Mouse (Mus musculus): Measurements from ENCODE around the gene Pes1.
A peak's percentile ranks its signal among the peaks of the same experiment; 100 is the strongest.

DNA sequence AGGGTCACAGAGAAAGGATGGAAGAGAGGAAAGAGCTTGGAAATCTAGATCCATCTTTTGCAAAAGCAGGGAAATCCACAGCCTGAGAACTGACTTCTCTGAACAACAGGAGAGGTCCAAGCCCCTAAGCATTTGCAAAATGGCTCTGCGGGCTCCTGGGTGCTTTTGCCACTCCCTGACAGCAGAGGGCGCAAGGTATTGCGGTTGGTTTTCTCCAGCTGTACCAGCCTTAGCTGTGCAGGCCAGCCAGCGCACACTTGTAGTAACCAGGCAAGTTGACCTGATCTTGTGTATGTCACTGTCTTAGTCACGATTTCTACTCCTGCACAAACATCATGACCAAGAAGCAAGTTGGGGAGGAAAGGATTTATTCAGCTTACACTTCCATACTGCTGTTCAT is 37.8 kb downstream of the Pes1 start:
- peak; percentile 84 for TF ChIP-seq CTCF (IDR thresholded peaks at IDR 0.05; ENCODE audit: extremely low read depth, insufficient read length, insufficient replicate concordance, low read depth, low read length)
- TF ChIP-seq POLR2A (IDR thresholded peaks at IDR 0.05; ENCODE audit: low read depth, low read length) = no peak

All from small intestine, adult 2 months (tissue).